Mouse (Mus musculus) midbrain, embryonic 13.5 days (tissue): ENCODE results near the gene Tspan12. TPM values are rescaled to one million over a fixed set of nuclear protein-coding genes. Genes with fewer than 3 reads are reported as not detected.

Experiments
- ATAC-seq: fragments of 200-750 bp; cut with Nextera tagmentation; 2 replicates; pipeline ENCODE4 v1.8.0; 2017; ENCODE audit warnings: mild to moderate bottlenecking, moderate TSS enrichment, moderate library complexity
- H3K27ac ChIP-seq: fragments of 300-500 bp; sonication (generic); 2 replicates; pipeline ENCODE4 v1.5.1; 2015; ENCODE audit warnings: inconsistent platforms, mild to moderate bottlenecking, moderate library complexity
- H3K27me3 ChIP-seq: fragments of 300-500 bp; sonication (generic); 2 replicates; pipeline ENCODE4 v1.6.1; 2015; ENCODE audit warnings: mild to moderate bottlenecking, inconsistent platforms
- H3K36me3 ChIP-seq: fragments of 300-500 bp; sonication (generic); 2 replicates; pipeline ENCODE4 v1.6.1; 2015; ENCODE audit warnings: mild to moderate bottlenecking, inconsistent platforms
- H3K4me1 ChIP-seq: fragments of 300-500 bp; sonication (generic); replicated peaks from 2 replicates; pipeline ENCODE4 v1.6.1; 2015; ENCODE audit warnings: inconsistent platforms
- H3K4me2 ChIP-seq: fragments of 300-500 bp; sonication (generic); replicated peaks from 2 replicates; pipeline ENCODE4 v1.6.1; 2015; ENCODE audit warnings: moderate library complexity, mild to moderate bottlenecking, inconsistent platforms
- H3K4me3 ChIP-seq: fragments of 300-500 bp; sonication (generic); replicated peaks from 2 replicates; pipeline ENCODE4 v1.5.1; 2015; ENCODE audit warnings: mild to moderate bottlenecking, inconsistent platforms
- H3K9ac ChIP-seq: fragments of 300-500 bp; sonication (generic); replicated peaks from 2 replicates; pipeline ENCODE4 v1.6.1; 2015; ENCODE audit warnings: mild to moderate bottlenecking, inconsistent platforms
- H3K9me3 ChIP-seq: fragments of 300-500 bp; sonication (generic); 2 replicates; pipeline ENCODE4 v1.6.1; 2016; ENCODE audit warnings: mild to moderate bottlenecking, inconsistent platforms
- WGBS: fragments of 180-500 bp; shearing (Covaris S2); methylation state at CpG from one replicate; pipeline ENCODE4 v1.1.7; 2015; 5-methylcytosine and 5-hydroxymethylcytosine counted together
- polyA plus RNA-seq: library from polyadenylated mRNA; unstranded; fragments of >200 nt; fragmentation: Nextera tagmentation; extraction: Ambion mirVana; gene quantifications from 2 replicates; pipeline ENCODE4 v1.2.1, GENCODE M21; 2015

The Tspan12 gene
- polyA plus RNA-seq, 1 experiment from 2014 or later: 56.5 TPM

GRCm38 (mm10) chr6:21828001-21828400 lies 24.3 kb downstream of the Tspan12 start:
- Histone ChIP-seq H3K27ac (no peak overlapping the region), H3K9ac (no peak overlapping the region), H3K27me3 (no peaks in the 10 kb centered on the region), H3K36me3 (peaks cover 1% of the 10 kb centered on the region; the same call in 1 of the 2 replicates), H3K4me2 (no peak overlapping the region), H3K9me3 (no peaks in the 10 kb centered on the region), H3K4me1 (no peaks in the 10 kb centered on the region), H3K4me3 (no peak overlapping the region)
- ATAC-seq: no peak
- 95% methylated on average over 7 of the region's 7 CpGs for WGBS

DNA sequence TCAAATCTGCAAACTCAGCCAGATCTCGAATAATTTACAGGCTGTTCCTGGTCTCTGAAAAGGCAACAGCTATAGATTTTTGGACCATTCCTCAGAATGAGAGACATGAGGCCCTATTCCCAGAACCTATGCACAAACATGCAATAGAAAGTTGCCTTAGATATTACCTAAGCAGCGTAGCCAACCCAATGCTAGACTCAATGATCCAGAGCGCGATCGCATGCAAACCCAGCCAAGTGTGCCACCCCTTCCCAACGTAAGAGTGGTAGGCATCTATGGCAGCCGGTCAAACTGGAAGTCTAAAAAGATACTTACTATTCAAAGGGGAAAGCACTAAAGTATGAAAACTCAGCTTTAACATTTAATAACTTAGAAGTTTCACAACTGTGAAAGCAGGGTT lies 28.6 kb downstream of the Tspan12 start:
- Histone ChIP-seq H3K36me3 (no peaks in the 10 kb centered on the region), H3K27ac (no peak overlapping the region), H3K4me2 (no peak overlapping the region), H3K9ac (no peak overlapping the region), H3K27me3 (no peaks in the 10 kb centered on the region), H3K9me3 (no peaks in the 10 kb centered on the region), H3K4me1 (no peaks in the 10 kb centered on the region), H3K4me3 (no peak overlapping the region)
- 80% methylated on average over 7 of the region's 7 CpGs for WGBS
- ATAC-seq: no peak

DNA sequence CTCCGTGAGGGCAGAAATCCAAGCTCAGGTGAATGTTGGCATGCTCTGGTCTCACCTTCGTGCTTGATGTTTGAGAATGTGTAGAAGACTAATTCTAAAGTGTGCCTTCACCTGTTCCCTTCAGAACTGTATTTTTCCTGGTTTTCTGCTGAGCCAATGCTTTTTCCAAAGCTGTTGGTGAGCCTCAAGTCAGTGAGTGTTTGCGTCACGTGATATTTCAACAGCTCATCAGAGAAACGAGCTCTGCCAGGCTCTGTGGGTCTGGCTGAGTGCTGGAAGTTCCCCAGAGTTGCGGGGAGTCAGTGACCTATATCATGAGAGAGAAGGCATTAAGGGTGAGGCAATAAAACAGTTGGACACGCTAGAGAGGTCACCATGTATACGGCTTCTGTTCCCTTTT lies 29.0 kb downstream of the Tspan12 start:
- H3K4me3 ChIP-seq: no peak overlapping the region
- H3K4me2 ChIP-seq: no peak overlapping the region
- H3K9ac ChIP-seq: no peak overlapping the region
- no peaks in the 10 kb centered on the region for H3K9me3 ChIP-seq
- no peak overlapping the region for H3K27ac ChIP-seq
- ATAC-seq: no peak
- 71% methylated on average over 8 of the region's 8 CpGs for WGBS
- H3K4me1 ChIP-seq: no peaks in the 10 kb centered on the region
- H3K27me3 ChIP-seq: no peaks in the 10 kb centered on the region
- no peaks in the 10 kb centered on the region for H3K36me3 ChIP-seq

DNA sequence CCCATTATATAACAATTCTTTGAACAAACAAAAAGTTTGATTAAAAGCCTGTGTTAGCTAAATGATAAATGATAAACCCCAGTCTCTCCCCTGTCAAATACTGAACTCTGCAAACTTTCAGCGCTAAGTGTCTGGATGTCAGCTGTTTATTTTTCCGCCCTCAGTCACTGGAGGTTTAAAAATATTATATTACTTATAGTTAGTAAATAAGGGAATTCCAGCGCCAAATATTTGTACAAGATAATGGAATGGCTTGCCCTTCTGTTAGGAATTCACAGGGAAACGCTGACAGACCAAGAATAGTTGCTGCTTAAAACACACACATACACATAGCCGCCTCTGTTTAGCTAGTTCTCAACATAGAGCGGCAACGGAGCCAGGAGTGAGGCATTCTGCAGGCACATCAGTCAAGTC lies 29.6 kb downstream of the Tspan12 start:
- 87% methylated on average over 7 of the region's 7 CpGs for WGBS
- Histone ChIP-seq H3K9me3 (no peaks in the 10 kb centered on the region), H3K27me3 (no peaks in the 10 kb centered on the region), H3K4me1 (no peaks in the 10 kb centered on the region), H3K36me3 (no peaks in the 10 kb centered on the region), H3K4me3 (no peak overlapping the region), H3K4me2 (no peak overlapping the region), H3K9ac (no peak overlapping the region), H3K27ac (no peak overlapping the region)
- ATAC-seq: no peak

- Histone ChIP-seq H3K27ac (no peak overlapping the region), H3K4me1 (no peaks in the 10 kb centered on the region), H3K4me2 (no peak overlapping the region), H3K4me3 (no peak overlapping the region), H3K36me3 (peaks cover 13% of the 10 kb centered on the region), H3K9ac (no peak overlapping the region), H3K9me3 (no peaks in the 10 kb centered on the region), H3K27me3 (no peaks in the 10 kb centered on the region)
- no peak for ATAC-seq
- WGBS: 41% methylated on average over 5 of the region's 5 CpGs
Measured at GRCm38 (mm10) chr6:21818107-21818807, 34.1 kb downstream of the Tspan12 start.

DNA sequence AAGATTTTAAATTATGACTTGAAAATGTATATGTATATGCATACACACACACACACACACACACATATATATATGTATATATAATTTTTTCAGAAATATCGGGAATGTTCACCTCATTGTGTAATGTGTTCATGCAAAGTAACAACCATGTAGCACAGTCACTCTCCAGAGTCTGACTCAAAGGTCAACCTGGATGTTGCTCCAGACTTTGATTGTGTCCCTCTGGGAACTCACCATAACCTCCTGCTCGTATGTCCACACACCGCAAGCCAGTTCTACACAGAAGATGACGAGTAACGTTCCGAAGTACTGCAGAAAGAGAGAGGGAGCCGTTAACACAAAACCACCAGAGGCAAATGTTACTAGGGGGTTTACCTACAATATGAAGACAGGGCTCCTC lies 46.3 kb downstream of the Tspan12 start:
- Histone ChIP-seq H3K9me3 (no peaks in the 10 kb centered on the region), H3K27me3 (no peaks in the 10 kb centered on the region), H3K4me3 (no peak overlapping the region), H3K36me3 (peaks cover 11% of the 10 kb centered on the region; the same call in 1 of the 2 replicates), H3K4me2 (no peak overlapping the region), H3K9ac (no peak overlapping the region), H3K4me1 (no peaks in the 10 kb centered on the region), H3K27ac (no peak overlapping the region)
- ATAC-seq: no peak
- WGBS: 98% methylated on average over 7 of the region's 7 CpGs

DNA sequence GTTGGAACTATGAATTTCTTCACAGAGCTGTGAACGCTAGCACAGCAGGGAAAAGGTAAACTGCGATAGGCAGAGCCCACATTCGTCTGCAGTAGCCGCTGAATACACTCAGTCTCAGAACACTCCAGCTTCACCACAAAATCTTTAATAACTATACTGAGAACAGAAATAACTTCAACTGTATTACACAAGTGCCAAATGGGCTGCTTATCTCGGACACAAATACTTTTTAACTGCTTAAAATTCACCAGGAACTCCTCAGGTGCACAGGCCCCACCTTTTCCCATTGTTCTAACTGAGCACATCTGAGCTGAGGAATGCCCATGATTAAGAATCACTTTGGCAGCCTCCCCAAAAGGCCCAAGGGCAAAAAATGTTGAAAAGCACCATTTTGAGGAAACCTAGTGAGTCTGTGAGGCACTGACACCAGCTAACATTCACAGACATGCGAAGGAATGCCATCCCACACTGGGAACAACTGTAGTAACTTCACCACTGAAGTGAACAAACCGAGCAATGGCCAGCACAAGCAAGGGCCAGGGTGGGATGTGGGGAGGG lies 47.2 kb downstream of the Tspan12 start:
- no peaks in the 10 kb centered on the region for H3K4me1 ChIP-seq
- H3K4me3 ChIP-seq: no peak overlapping the region
- no peaks in the 10 kb centered on the region for H3K27me3 ChIP-seq
- 82% methylated on average over 7 of the region's 7 CpGs for WGBS
- no peak overlapping the region for H3K9ac ChIP-seq
- 0 out of 2 replicates have a peak, but pooled peaks cover 2% of the 10 kb centered on the region for H3K9me3 ChIP-seq
- no peak for ATAC-seq
- no peak overlapping the region for H3K27ac ChIP-seq
- peaks cover 15% of the 10 kb centered on the region; the same call in 1 of the 2 replicates for H3K36me3 ChIP-seq
- H3K4me2 ChIP-seq: no peak overlapping the region

GRCm38 (mm10) chr6:21803483-21804340 lies 48.6 kb downstream of the Tspan12 start:
- no peak overlapping the region for H3K4me2 ChIP-seq
- WGBS: 88% methylated on average over 10 of the region's 10 CpGs
- ATAC-seq: no peak
- H3K4me3 ChIP-seq: no peak overlapping the region
- no peak overlapping the region for H3K9ac ChIP-seq
- peaks cover 15% of the 10 kb centered on the region; the same call in 1 of the 2 replicates for H3K36me3 ChIP-seq
- 0 out of 2 replicates have a peak, but pooled peaks cover 2% of the 10 kb centered on the region for H3K9me3 ChIP-seq
- H3K27me3 ChIP-seq: no peaks in the 10 kb centered on the region
- no peak overlapping the region for H3K27ac ChIP-seq
- no peaks in the 10 kb centered on the region for H3K4me1 ChIP-seq

DNA sequence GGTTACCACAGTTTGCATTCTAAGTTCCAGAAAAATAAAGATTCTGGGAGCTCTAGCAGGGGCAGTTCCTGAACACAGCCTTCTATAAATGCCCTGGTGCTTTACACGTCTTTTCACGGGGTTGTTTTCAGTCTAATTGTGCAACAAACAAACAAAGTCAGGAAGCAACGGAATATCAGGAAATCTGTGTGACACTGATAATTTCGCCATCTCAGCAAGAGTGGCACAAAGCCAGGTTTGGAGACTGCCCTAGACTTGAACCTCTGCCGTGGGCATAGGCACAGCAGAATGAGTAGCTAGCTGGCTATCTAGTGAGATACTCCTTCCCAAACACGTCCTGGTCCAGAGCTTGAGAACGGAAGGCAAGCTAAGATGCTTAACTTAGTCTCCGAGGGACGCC lies 53.7 kb downstream of the Tspan12 start:
- Histone ChIP-seq H3K27me3 (no peaks in the 10 kb centered on the region), H3K27ac (no peak overlapping the region), H3K36me3 (peaks cover 10% of the 10 kb centered on the region), H3K4me2 (no peak overlapping the region), H3K9ac (no peak overlapping the region), H3K4me3 (no peak overlapping the region), H3K4me1 (no peaks in the 10 kb centered on the region), H3K9me3 (0 out of 2 replicates have a peak, but pooled peaks cover 2% of the 10 kb centered on the region)
- no peak for ATAC-seq
- WGBS: 94% methylated on average over 9 of the region's 9 CpGs

DNA sequence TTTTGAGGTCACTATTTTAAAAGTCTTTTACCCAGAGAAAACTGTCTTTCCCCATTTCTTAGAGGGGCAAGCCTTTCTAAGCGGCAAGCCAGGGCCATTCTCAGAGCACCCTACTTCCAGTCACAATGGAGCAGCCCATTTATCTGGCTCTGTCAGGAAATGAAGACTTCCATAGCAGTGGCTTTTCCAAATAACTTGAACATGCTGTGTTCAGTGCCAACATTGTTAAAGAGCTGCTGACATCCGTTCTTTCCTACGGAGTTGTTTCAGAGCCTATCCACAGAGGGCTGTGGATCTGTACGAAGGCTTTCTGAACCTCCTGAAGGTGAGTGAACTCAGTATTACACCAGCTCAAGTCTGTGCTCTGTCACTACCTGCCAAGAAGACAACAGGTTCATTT lies 55.2 kb downstream of the Tspan12 start:
- no peaks in the 10 kb centered on the region for H3K27me3 ChIP-seq
- H3K27ac ChIP-seq: no peak overlapping the region
- no peak for ATAC-seq
- H3K36me3 ChIP-seq: peaks cover 10% of the 10 kb centered on the region
- WGBS: 92% methylated on average over 4 of the region's 4 CpGs
- no peaks in the 10 kb centered on the region for H3K4me1 ChIP-seq
- H3K4me3 ChIP-seq: no peak overlapping the region
- no peak overlapping the region for H3K9ac ChIP-seq
- 0 out of 2 replicates have a peak, but pooled peaks cover 2% of the 10 kb centered on the region for H3K9me3 ChIP-seq
- no peak overlapping the region for H3K4me2 ChIP-seq

- Histone ChIP-seq H3K4me1 (no peaks in the 10 kb centered on the region), H3K9ac (no peak overlapping the region), H3K27me3 (no peaks in the 10 kb centered on the region), H3K27ac (no peak overlapping the region), H3K4me2 (no peak overlapping the region), H3K36me3 (peaks cover 10% of the 10 kb centered on the region), H3K9me3 (0 out of 2 replicates have a peak, but pooled peaks cover 2% of the 10 kb centered on the region), H3K4me3 (no peak overlapping the region)
- ATAC-seq: no peak
- WGBS: 85% methylated on average over 10 of the region's 10 CpGs
Measured at GRCm38 (mm10) chr6:21796413-21796812, 55.9 kb downstream of the Tspan12 start.

GRCm38 (mm10) chr6:21795410-21795809 lies 56.9 kb downstream of the Tspan12 start:
- H3K36me3 ChIP-seq: peaks cover 6% of the 10 kb centered on the region
- no peak overlapping the region for H3K27ac ChIP-seq
- WGBS: 86% methylated on average over 5 of the region's 5 CpGs
- no peaks in the 10 kb centered on the region for H3K27me3 ChIP-seq
- no peak overlapping the region for H3K9ac ChIP-seq
- ATAC-seq: peak; percentile 70; the same call in 1 of the 2 replicates
- no peaks in the 10 kb centered on the region for H3K9me3 ChIP-seq
- H3K4me1 ChIP-seq: no peaks in the 10 kb centered on the region
- H3K4me2 ChIP-seq: no peak overlapping the region
- H3K4me3 ChIP-seq: no peak overlapping the region
